Mouse (Mus musculus) frontal cortex, postnatal 25 days (tissue): ENCODE measurements around the gene Mmp2.
"Not testable (repeated sequence)": the region's sequence is repeated elsewhere in the genome, so short reads cannot be mapped to it uniquely, and the experiment has no call there.

Source experiments
- DNase-seq, 2 experiments: peaks; one replicate each; pipeline ENCODE4 v3.0.0; 2022; ENCODE audit warnings: low spot score in 2 of 2

Gene Mmp2

DNA sequence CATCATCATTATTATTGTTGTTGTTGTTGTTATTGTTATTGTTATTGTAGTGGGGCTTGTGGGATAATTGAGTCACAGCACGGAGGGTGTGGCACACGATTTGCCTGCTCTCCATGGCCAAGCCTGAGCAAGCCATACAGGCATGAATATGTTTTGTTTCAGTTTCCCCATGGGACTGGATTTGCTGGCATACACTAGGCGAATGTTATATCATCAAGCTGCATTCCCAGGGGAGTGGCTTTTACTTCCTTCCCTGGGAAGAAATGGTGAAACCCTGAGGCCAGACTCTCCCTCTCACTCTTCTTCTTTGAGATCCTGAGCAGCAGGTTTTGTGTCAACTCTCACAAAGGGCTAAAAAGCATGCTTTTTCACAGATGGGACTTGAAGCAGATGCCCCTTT is 11.5 kb downstream of the Mmp2 start:
- no peak for DNase-seq

DNA sequence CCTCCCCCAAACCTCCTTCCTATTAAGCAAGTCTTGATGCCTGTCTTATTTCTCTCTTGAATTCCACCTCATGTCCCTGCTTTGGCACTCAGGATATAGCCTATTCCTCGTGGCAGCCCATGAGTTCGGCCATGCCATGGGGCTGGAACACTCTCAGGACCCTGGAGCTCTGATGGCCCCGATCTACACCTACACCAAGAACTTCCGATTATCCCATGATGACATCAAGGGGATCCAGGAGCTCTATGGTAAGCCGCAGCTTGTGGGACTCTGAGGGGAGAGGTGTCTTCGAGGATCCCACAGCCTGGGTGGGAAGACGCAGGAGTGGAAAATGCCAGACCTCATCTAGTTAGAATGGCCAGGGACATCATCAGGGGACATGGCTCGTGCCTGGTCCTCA is 12.1 kb downstream of the Mmp2 start:
- no peak for DNase-seq

DNA sequence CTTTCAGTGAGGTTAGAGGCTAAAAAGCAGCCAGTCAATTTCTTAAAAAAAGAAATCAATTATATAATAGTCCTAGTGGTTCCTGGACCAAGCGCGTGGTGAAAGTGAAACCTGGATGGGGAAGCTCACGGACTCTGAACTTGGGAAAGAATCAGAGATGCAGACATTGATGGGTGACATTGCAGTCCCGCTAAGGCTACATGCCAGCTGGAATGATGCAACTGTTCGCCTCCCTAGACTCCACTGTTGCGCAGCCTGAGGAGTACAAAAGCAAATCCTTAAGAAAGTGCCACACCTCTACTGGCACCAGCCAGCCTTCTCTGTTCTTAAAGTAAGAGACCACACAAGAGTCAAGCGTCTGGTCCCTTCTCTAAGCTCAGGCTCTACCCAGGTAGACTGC is 12.8 kb downstream of the Mmp2 start:
- DNase-seq = no peak

DNA sequence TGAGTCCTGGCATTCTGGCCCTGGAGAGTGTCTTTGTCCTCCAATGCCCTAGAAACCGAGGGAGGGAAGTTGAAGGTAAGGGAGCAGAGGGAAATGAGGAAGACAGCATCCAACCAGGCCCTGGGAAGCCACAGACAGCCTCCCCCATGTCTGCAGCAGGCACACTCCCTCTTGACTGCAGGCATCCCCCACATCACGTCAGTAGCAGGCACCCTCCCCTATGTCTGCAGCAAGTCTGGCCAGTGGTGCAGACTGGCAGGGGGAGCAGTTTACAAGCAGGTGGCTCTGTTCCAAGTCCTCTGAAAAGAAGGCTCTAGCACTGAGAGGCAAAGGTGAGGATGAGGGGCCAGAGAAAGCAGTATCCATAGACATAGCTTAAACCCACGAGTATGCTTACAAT is 19.6 kb downstream of the Mmp2 start:
- no peak for DNase-seq

DNA sequence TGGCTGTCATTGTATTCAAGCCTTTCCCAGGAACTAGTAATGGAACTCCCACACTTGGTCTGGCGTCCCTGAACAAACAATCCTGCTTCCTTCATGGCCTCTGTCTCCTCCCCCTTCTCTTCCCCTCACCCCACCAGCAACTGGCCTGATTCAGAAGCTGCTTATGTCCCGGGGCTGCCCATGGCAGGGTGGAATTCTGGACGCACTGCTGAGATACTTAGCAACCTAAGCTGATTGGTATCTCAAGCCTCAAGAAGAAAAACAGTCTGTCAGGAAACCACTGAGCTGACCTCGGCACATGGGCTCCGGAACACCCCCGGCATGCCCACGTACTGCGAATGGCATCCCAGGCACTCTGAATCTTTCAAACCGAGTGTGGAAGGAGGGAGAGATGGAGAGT is 20.2 kb downstream of the Mmp2 start:
- DNase-seq = no peak

DNA sequence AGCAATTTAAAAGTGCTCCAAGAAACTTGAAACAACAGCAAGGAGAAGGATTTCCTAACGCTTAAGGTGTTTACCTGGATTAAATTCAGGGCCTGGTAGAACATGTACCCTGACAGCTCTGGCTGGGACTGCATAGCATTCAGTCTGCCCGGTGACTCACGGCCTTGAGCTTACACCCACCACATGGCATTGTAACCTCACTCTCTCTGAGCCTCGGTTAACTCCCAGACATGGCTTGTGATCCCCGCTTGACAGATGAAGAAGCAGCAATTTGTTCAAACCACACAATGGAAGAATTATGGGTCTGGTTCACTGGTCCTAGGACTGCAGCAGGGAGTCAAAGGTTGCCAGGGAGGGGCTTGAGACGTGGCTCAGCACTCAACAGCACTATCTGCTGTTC is 22.2 kb downstream of the Mmp2 start:
- no peak for DNase-seq

DNA sequence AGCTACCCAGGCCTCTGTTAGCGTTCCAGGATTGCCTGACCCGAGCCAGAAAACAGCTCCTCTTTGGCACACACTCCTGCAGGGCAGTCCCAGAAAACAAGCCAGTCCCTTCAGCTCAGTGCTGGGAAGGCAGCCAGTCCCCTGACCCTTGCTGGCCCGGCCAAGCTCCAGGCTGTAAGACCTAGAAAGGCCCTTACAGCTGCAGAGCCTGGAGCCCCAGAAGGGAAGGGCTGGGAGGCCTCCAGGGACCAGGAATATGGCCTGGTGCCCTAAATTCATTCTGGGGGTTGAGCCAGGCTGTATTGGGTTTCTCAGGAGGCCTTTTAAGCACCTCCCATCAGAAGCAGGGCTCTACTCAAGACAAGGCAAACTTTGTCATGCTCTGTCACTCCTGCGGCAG is 23.1 kb downstream of the Mmp2 start:
- peak in 1 of 2 experiments; percentile 50 for DNase-seq

DNA sequence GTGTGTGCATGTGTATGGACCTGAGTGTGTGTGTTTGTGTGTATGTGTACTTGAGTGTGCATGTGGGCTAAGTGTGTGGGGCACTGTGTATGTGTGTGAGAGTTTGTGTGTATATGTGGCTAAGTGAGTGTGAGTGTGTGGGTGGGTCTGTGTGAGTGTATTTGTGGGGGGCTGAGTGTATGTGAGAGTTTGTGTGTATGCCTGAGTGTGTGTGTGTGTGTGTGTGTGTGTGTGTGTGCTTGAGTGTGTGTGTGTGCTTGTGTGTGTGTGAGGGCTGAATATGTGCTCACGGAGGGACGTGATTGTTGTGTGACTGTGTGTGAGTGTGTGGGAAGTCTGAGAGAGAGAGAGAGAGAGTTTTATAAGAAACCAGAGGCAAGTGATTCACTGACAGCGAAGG is 24.3 kb downstream of the Mmp2 start:
- DNase-seq = no peak

DNA sequence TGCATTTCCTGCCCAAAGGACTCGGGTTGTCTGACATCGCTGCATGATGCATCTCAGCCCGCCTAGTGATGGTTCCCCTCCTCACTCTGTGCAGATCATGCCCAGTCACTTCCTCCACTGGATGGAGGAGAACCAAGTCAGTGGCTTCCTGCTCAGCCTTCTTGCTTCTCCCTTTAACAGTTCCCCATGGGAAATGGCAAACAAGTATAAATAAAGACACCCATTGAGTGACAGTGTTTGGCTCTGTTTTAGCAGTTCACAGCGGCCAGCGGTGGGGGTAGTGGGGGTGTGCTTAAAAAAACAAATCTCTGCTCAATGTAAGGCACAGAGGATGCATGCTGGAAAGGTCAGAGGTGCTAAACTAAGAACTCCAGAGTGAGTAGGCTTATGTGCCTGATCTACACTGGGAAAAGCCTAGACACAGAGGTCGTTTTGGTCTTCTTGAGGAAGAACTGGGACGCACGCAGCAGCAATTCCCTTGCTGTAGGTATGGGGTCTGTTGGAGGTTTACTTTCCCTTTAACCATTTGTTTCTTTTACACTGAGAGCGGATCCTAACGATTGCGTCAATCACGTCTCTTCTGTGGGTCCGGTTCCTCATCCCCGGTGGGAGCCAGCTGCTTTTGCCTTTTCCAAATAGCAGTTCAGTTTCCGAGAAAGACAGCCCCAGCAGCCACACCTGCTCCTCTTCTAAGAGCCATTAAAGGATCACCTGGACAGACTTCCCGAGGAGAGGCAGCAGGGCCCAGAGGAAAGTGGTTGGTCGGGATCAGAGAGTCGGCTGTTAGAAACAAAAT is 26.3 kb downstream of the Mmp2 start:
- DNase-seq = no peak

DNA sequence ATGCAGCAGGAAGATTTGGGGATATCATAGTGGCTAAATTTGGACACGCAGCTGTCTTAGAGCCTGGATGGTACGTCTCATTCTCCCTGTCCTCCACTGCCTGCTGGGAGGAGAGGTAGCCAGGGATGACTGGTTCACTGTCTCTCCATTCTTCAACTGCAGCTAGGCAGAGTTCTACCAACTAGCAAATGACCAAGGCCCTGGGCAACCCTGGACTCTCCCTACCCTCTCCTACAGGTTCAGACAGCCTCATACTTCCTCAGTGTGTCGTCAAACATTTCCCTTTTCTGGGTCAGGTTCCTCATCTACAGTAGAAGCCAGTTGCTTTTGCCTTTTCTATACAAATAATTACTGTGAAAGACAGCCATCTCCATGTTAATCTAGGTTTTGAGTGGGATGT is 27.6 kb downstream of the Mmp2 start:
- DNase-seq = no peak

DNA sequence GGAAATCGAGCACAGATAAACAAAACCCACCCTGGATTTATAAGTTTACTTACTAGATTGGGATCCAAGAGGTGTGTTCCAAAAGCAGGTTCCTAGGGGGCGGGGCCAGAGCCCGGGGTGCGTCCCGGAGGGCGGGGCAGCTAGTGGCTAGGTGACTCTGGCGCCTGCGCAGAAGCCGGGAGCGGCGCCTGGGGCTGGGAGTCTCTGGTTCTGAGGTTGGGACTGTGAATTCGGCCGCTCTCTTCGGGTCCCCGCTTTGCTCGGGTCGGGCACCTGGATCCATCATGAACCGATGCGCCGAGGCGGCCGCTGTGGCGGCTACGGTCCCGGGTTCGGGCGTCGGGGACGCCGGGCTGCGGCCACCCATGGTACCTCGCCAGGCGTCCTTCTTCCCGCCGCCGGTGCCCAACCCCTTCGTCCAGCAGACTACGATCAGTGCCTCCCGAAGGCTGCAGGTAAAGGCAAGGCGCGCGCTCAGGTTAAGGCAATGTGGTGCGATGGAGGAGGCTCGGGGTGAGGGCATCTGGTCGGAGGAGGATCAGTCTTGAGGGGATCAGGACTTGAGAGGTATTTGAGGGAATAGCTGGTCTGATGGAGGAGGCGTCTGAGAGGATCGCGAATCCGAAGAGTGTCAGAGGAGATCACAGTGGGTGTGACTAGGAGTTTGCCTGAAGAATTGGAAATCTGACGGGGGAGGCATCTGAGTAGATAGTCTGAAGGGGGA is 28.2 kb downstream of the Mmp2 start, which contains the start of gene Lpcat2:
Gene Lpcat2, plus strand, starts transcription at position 169 of the 724 bp plus-strand sequence.
- DNase-seq = peak; percentile 45 to 64

DNA sequence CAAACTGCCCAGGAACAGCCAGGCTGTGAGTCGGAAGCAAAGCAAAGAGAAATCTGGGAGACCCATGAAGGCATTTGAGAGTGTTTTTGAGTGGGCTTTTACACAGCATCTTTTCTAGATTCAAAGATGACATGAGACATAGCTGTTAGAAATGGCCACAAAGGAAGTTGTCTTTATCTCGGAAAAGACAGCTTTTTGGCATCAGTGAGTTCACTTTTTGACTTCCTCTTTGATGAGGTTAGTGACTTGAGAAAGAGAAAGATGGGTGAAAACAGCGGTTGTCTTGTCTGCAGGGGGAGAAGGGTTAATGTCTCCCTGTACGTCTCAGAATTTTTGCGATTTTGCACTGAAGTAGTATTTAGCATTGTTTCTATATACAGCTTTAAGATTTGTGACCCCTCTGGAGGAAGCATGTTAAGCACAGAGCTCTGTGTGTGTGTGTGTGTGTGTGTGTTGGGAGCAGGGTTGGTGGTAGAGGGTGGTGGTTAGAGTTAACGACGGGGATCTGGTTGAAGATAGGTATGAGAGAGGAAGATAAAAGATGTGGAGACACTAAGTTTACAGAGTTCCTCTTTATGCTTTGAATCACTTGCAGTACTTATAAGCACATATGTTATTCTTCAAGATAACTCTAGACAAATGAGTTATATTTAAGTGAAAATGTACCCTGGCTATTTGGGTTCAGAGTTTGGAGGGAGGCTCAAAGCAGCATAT is 29.3 kb downstream of the Mmp2 start:
- no peak for DNase-seq

DNA sequence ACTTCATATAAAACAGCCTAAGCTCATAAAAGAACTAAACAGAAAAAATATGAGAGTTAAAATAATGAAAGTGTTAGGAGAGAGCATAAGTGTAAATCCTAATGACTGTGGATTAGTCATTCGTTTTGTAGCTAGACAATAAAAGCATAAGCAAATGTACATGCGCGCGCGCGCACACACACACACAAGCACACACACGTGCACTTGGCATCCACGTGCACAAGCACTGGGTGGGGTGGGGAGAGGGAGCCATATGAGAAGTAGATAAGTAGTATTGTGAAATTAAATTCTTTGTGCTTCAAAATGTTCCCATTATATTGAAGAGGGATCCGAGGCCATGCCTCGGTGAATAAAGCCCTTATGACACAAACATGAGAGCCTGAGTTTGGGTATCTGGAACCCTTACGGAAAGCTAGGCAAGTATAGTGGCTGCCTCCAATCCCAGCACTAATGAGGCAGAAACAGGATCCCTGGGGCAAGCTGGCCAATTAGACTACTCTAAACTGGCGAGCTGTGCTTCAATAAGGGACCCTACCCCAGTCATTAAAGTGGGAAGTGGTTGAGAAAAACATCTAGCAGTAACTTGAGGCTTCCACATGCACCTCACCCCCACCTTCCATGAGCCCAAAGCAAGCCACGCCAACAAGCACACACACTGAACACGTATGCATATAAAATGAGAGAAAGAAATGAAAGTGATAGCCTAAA is 31.5 kb downstream of the Mmp2 start:
- DNase-seq = no peak

DNA sequence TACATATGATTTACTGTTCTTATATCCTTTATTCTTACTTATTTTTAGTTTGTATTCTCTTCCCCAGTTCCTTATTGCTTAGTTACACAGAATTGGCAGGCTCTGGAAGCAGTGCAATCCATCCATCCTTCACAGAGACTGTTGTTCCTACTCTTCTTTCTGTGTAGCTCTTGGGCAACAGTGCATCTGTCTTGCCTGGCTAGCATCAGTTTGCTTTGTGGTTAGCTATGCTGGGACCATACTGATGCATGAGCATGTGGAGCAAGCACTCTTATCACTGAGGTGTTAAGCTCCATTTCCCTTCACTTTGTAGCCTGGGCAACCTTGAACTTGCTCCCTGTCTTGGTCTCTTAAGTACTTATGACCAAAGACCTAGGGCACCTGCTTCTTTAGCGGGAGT is 34.9 kb downstream of the Mmp2 start:
- no peak for DNase-seq

DNA sequence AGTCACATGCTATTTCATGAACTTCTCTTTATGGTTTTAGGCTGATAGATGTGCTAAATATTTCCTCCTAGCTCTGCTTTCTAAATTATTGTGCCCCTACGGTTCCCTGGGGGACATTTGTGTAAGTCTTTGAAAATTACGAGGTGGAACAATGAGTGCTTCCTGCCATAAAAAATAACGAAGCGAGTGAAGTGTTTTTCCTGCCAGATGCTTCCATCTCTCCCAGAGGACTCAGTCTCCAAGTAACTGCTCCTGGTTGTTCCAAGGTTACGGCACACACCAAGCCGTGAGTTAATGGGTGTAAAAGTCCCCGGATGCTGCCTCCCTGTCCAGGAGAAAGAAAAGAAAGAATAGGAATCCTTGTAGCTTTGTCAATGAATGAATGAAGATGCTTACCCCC is 43.2 kb downstream of the Mmp2 start:
- no peak for DNase-seq

DNA sequence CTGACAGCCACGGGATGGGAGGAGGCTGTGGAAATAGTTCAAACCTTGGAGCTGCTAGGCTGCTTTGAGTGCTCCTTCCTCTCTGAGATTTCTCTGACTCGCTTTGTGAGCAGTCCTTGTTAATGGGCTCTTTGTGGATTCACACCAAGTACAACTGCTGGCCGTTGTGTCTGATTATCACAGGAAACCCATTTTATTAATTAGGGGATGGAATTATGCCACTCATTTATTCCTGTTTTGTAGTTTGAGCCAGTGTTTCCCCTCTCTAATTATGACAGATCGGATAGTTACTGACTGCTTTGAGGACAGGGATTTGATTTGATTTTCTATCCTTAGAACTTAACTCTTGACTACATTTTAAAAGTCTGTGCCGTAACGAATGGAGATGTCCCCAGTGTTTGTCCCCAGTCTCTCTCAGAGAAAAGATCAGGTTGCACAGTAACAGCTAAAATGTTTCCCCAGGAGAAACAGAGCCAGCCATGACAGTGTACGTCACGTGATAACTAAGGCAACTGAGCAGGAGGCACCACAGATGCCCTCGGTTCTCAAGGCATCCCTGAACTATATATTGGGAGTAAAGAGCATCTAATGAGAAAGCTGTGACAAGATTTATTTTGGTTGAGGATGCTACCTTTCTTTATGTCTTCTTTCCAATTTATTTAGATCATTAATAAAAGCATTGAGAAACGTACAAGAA is 45.1 kb downstream of the Mmp2 start:
- DNase-seq = no peak

DNA sequence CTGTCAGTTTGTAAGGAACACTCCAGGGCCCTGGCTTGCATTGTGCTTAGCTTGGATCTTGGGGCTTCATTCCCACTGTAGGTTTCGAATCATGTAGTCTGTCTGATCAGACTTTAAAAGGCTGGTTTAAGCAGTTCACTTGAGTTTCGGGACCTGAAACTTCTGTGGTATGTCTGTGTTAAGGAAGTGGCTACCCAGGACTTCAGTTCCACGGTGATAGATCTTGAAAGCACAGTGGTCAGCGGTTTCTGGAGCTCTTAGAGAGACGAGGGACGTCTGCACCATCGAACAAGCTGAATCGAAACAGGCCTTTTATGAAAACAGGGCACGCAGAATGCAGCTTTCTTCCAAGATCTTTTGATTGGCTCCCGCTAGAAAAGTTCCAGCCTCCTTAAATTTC is 48.7 kb downstream of the Mmp2 start:
- no peak for DNase-seq

DNA sequence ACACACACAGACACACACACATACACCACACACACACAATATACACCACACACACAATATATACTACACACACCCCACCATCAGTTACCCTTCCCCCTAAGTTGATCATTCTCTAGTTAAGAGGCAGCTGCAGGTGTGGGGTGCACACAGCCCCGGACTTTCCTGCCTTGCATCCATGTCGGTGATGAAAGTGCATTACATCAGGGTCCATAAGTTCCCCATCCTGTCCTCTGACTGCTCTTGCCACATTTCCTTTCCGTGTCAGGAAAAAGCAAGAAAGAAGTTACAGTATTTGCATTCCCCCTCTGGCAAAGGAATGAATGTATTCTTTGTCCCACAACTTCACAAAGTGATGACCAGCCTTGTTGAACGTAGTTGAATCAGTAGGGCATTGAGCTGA is 54.2 kb downstream of the Mmp2 start:
- DNase-seq = no peak

DNA sequence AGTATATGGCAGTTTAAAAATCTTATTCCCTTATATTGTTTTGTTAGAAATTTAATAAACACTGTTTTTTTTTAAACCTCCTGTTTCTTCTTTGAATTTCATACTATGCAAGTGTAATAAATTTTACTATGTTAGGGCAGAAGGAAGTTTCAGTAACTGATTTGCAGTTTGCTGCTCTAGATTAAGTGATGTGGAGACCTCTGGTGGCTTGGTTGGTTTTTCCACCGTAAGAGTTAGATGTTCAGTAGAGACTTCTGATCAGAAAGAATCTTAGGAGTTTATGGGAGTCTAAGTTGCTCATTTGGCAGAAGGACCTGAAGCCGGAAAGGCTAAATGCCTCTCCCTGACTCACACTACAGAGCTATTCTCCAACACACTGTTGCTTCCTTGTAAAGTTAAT is 56.7 kb downstream of the Mmp2 start:
- no peak for DNase-seq

DNA sequence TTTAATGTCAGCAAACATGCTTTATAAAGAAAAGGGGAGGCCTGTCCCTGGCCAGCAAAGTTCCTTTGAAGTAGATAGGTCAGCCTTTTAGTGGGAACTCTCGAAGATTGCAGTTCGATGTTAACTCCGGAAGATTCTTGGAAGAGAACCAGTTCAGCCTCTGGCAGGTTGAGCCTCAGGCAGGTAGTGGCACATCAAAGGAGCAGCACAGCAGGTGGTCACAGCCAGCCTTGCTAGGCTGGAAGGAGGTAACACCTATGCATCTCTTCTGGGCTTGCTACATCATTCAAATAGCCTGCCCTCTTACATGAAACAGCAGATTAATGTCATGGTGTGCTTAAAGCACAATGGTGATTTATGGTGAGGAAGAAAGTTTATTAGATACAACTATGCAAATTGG is 65.1 kb downstream of the Mmp2 start:
- not testable (repeated sequence) for DNase-seq

DNA sequence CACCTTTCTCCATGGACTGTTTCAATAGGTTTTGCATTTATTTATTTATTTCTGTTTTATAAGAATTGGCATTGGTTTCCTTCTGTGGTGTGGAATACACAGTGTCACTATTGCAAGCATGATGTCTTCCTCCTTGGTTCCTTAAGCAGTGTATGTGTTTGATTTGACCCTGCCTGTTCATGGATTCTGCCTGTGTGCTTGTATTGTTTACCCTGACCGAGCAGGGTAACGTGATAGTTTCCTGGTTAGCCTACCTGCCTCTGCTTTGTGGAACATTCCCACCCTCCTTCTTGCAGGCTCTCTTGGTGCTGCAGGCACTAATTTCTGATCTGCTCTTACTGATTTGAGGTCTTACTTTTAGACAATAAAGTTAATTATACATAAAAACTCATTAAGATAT is 66.8 kb downstream of the Mmp2 start:
- no peak for DNase-seq

DNA sequence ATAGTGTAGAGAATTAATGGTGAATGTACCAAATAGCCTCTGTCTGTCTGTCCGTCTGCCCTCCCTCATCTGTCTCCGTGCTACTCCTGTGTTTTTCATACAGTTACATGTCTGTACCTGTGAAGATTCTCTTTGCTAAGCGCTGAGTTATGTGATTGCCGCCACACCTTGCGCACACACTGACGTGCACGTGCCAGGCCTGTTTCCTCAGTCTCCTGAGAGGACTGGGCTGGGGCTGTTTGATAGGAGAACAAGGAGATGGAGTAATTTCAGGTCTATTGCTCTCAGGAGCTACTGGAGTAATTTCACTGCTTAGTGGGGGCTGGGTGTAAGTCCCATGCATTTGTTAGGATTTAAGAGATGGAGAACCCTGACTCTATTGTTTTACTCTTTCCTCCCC is 68.0 kb downstream of the Mmp2 start:
- DNase-seq = no peak
